Mouse (Mus musculus) liver, embryonic 15.5 days (tissue): Measurements from ENCODE around the gene 4930486L24Rik. TPM values are rescaled to one million over a fixed set of nuclear protein-coding genes. Genes with fewer than 3 reads are reported as not detected.

Source experiments
- ATAC-seq: fragments of 200-750 bp; cut with Nextera tagmentation; 2 replicates; pipeline ENCODE4 v1.8.0; 2017; ENCODE audit warnings: moderate number of reproducible peaks, mild to moderate bottlenecking, moderate library complexity; ENCODE audit not compliant: insufficient read depth
- H3K27ac ChIP-seq: fragments of 300-500 bp; sonication (generic); replicated peaks from 2 replicates; pipeline ENCODE4 v1.5.1; 2015; ENCODE audit warnings: mild to moderate bottlenecking, inconsistent platforms
- H3K27me3 ChIP-seq: fragments of 300-500 bp; sonication (generic); 2 replicates; pipeline ENCODE4 v1.6.1; 2015; ENCODE audit warnings: mild to moderate bottlenecking, inconsistent platforms
- H3K36me3 ChIP-seq: fragments of 300-500 bp; sonication (generic); replicated peaks from 2 replicates; pipeline ENCODE4 v1.6.1; 2015; ENCODE audit warnings: moderate library complexity, mild to moderate bottlenecking, inconsistent platforms
- H3K4me1 ChIP-seq: fragments of 300-500 bp; sonication (generic); replicated peaks from 2 replicates; pipeline ENCODE4 v1.6.1; 2015; ENCODE audit warnings: inconsistent platforms
- H3K4me2 ChIP-seq: fragments of 300-500 bp; sonication (generic); 2 replicates; pipeline ENCODE4 v1.6.1; 2015; ENCODE audit warnings: moderate library complexity, mild to moderate bottlenecking, inconsistent platforms
- H3K4me3 ChIP-seq: fragments of 300-500 bp; sonication (generic); replicated peaks from 2 replicates; pipeline ENCODE4 v1.5.1; 2015; ENCODE audit warnings: mild to moderate bottlenecking, inconsistent platforms
- H3K9ac ChIP-seq: fragments of 300-500 bp; sonication (generic); 2 replicates; pipeline ENCODE4 v1.6.1; 2015; ENCODE audit warnings: moderate library complexity, mild to moderate bottlenecking, inconsistent platforms
- H3K9me3 ChIP-seq: fragments of 300-500 bp; sonication (generic); replicated peaks from 2 replicates; pipeline ENCODE4 v1.6.1; 2016; ENCODE audit warnings: inconsistent platforms
- WGBS: fragments of 180-500 bp; shearing (Covaris S2); methylation state at CpG from one replicate; pipeline ENCODE4 v1.1.7; 2015; ENCODE audit warnings: mixed read lengths; ENCODE audit not compliant: insufficient replicate concordance; 5-methylcytosine and 5-hydroxymethylcytosine counted together
- polyA plus RNA-seq: library from polyadenylated mRNA; unstranded; fragments of >200 nt; fragmentation: Nextera tagmentation; extraction: Ambion mirVana; gene quantifications from 2 replicates; pipeline ENCODE4 v1.2.1, GENCODE M21; 2015

Gene 4930486L24Rik
- polyA plus RNA-seq, 1 experiment from 2014 or later: 0.06 TPM

- no peaks in the 10 kb centered on the region for H3K4me1 ChIP-seq
- H3K9ac ChIP-seq: no peak overlapping the region
- H3K9me3 ChIP-seq: no peaks in the 10 kb centered on the region
- no peaks in the 10 kb centered on the region for H3K36me3 ChIP-seq
- no peak overlapping the region for H3K27ac ChIP-seq
- WGBS: 45% methylated on average over 3 of the region's 3 CpGs
- no peak for ATAC-seq
- no peaks in the 10 kb centered on the region for H3K27me3 ChIP-seq
- no peak overlapping the region for H3K4me3 ChIP-seq
- no peak overlapping the region for H3K4me2 ChIP-seq
Measured at GRCm38 (mm10) chr13:60820486-60821175, 43.6 kb downstream of the 4930486L24Rik start.

- WGBS: 5% methylated on average over 7 of the region's 7 CpGs
- H3K4me2 ChIP-seq: no peak overlapping the region
- no peaks in the 10 kb centered on the region for H3K36me3 ChIP-seq
- H3K27ac ChIP-seq: no peak overlapping the region
- no peak for ATAC-seq
- no peaks in the 10 kb centered on the region for H3K4me1 ChIP-seq
- H3K27me3 ChIP-seq: no peaks in the 10 kb centered on the region
- no peak overlapping the region for H3K9ac ChIP-seq
- H3K4me3 ChIP-seq: no peak overlapping the region
- H3K9me3 ChIP-seq: no peaks in the 10 kb centered on the region
Measured at GRCm38 (mm10) chr13:60819469-60819868, 44.8 kb downstream of the 4930486L24Rik start.

GRCm38 (mm10) chr13:60813722-60814121 lies 50.6 kb downstream of the 4930486L24Rik start:
- Histone ChIP-seq H3K9me3 (no peaks in the 10 kb centered on the region), H3K4me2 (no peak overlapping the region), H3K27me3 (no peaks in the 10 kb centered on the region), H3K9ac (no peak overlapping the region), H3K4me1 (no peaks in the 10 kb centered on the region), H3K36me3 (no peaks in the 10 kb centered on the region), H3K27ac (no peak overlapping the region), H3K4me3 (no peak overlapping the region)
- ATAC-seq: no peak
- WGBS: 30% methylated on average over 1 of the region's 1 CpGs

GRCm38 (mm10) chr13:60812768-60813167 lies 51.5 kb downstream of the 4930486L24Rik start:
- Histone ChIP-seq H3K4me3 (no peak overlapping the region), H3K4me2 (no peak overlapping the region), H3K36me3 (no peaks in the 10 kb centered on the region), H3K27me3 (no peaks in the 10 kb centered on the region), H3K9ac (no peak overlapping the region), H3K27ac (no peak overlapping the region), H3K9me3 (no peaks in the 10 kb centered on the region), H3K4me1 (no peaks in the 10 kb centered on the region)
- WGBS: 50% methylated on average over 6 of the region's 6 CpGs
- ATAC-seq: no peak

- no peaks in the 10 kb centered on the region for H3K36me3 ChIP-seq
- no peak overlapping the region for H3K9ac ChIP-seq
- no peak overlapping the region for H3K27ac ChIP-seq
- no peaks in the 10 kb centered on the region for H3K27me3 ChIP-seq
- no peak overlapping the region for H3K4me2 ChIP-seq
- no peak overlapping the region for H3K4me3 ChIP-seq
- 44% methylated on average over 2 of the region's 2 CpGs for WGBS
- ATAC-seq: no peak
- no peaks in the 10 kb centered on the region for H3K4me1 ChIP-seq
- no peaks in the 10 kb centered on the region for H3K9me3 ChIP-seq
Measured at GRCm38 (mm10) chr13:60809690-60810089, 54.6 kb downstream of the 4930486L24Rik start.

- H3K9ac ChIP-seq: no peak within 1 kb of the TSS
- H3K36me3 ChIP-seq: no peaks in the 10 kb centered on the region
- no peak for ATAC-seq
- H3K27me3 ChIP-seq: no peaks in the 10 kb centered on the region
- H3K27ac ChIP-seq: no peak within 1 kb of the TSS
- H3K9me3 ChIP-seq: no peaks in the 10 kb centered on the region
- no peak within 1 kb of the TSS for H3K4me3 ChIP-seq
- no peak within 1 kb of the TSS for H3K4me2 ChIP-seq
- WGBS: 41% methylated on average over 1 of the region's 1 CpGs
- H3K4me1 ChIP-seq: no peaks in the 10 kb centered on the region
Measured at GRCm38 (mm10) chr13:60802749-60803148, 61.5 kb downstream of the 4930486L24Rik start, which contains the start of gene Ctsll3. Gene Ctsll3, minus strand, starts transcription at chr13:60802849.

Other genes with a start within 250 kb of the 4930486L24Rik start
- gene BC051665, start 78.1 kb downstream of the 4930486L24Rik start, polyA plus RNA-seq: not detected in 2 replicates
- gene Ctsll3, start 61.6 kb downstream of the 4930486L24Rik start, polyA plus RNA-seq: not detected in 2 replicates
- gene Gm49392, start 32.4 kb upstream of the 4930486L24Rik start, polyA plus RNA-seq: 0.26 TPM in 1 of 2 replicates, not detected in the other
- 4.1 and 5.6 TPM in 2 replicates for gene Ctla2b, start 33.0 kb upstream of the 4930486L24Rik start, polyA plus RNA-seq
- not detected in 2 replicates for gene Tpbpb, start 40.4 kb upstream of the 4930486L24Rik start, polyA plus RNA-seq
- gene Gm49393, start 71.1 kb upstream of the 4930486L24Rik start, polyA plus RNA-seq: not detected in 2 replicates
- 0.82 and 2.5 TPM in 2 replicates for gene Gm49391, start 72.1 kb upstream of the 4930486L24Rik start, polyA plus RNA-seq
- gene Ctla2a, start 72.2 kb upstream of the 4930486L24Rik start, polyA plus RNA-seq: 24.2 and 25.8 TPM in 2 replicates
- not detected in 2 replicates for gene Tpbpa, start 77.5 kb upstream of the 4930486L24Rik start, polyA plus RNA-seq
- not detected in 2 replicates for gene Ctsj, start 141.5 kb upstream of the 4930486L24Rik start, polyA plus RNA-seq
- gene Ctsq, start 176.2 kb upstream of the 4930486L24Rik start, polyA plus RNA-seq: not detected in 2 replicates